Mouse (Mus musculus): ENCODE results near the gene Otud7b.

The Otud7b gene

GRCm38 (mm10) chr3:96087219-96087618 lies 17.1 kb upstream of the Otud7b start:
- DNase-seq = no peak

GRCm38 (mm10) chr3:96087801-96088200 lies 16.5 kb upstream of the Otud7b start:
- DNase-seq = no peak

- DNase-seq = no peak
Measured at GRCm38 (mm10) chr3:96089882-96090489, 14.3 kb upstream of the Otud7b start.

- DNase-seq = no peak
Measured at GRCm38 (mm10) chr3:96091146-96091545, 13.2 kb upstream of the Otud7b start.

- no peak for DNase-seq
Measured at GRCm38 (mm10) chr3:96091966-96092365, 12.4 kb upstream of the Otud7b start.

- DNase-seq = no peak
Measured at GRCm38 (mm10) chr3:96093509-96093908, 10.8 kb upstream of the Otud7b start.

GRCm38 (mm10) chr3:96094203-96094602 lies 10.1 kb upstream of the Otud7b start:
- peak; percentile 81 to 92 for DNase-seq

- no peak for DNase-seq
Measured at GRCm38 (mm10) chr3:96098168-96098567, 6.2 kb upstream of the Otud7b start.

GRCm38 (mm10) chr3:96098616-96099267 lies 5.6 kb upstream of the Otud7b start:
- peak; percentile 17 to 27 for DNase-seq

- DNase-seq = peak; percentile 26 to 35
Measured at GRCm38 (mm10) chr3:96102100-96102872, 2.0 kb upstream of the Otud7b start.

- no peak for DNase-seq
Measured at GRCm38 (mm10) chr3:96103901-96104260, 446 bp upstream of the Otud7b start.

- DNase-seq = no peak
Measured at GRCm38 (mm10) chr3:96105232-96105747, 963 bp downstream of the Otud7b start.

GRCm38 (mm10) chr3:96106151-96106550 lies 1.8 kb downstream of the Otud7b start:
- DNase-seq = no peak

GRCm38 (mm10) chr3:96108315-96108714 lies 4.0 kb downstream of the Otud7b start:
- DNase-seq = no peak

- DNase-seq = no peak
Measured at GRCm38 (mm10) chr3:96113251-96113650, 8.9 kb downstream of the Otud7b start.

GRCm38 (mm10) chr3:96118142-96118541 lies 13.8 kb downstream of the Otud7b start:
- DNase-seq = no peak

GRCm38 (mm10) chr3:96118702-96119101 lies 14.4 kb downstream of the Otud7b start:
- no peak for DNase-seq

- no peak for DNase-seq
Measured at GRCm38 (mm10) chr3:96124235-96124634, 19.9 kb downstream of the Otud7b start.

- DNase-seq = peak in 1 of 2 experiments; percentile 21
Measured at GRCm38 (mm10) chr3:96128128-96128527, 23.8 kb downstream of the Otud7b start.

- DNase-seq = no peak
Measured at GRCm38 (mm10) chr3:96132478-96132877, 28.2 kb downstream of the Otud7b start.

GRCm38 (mm10) chr3:96133327-96133905 lies 29.1 kb downstream of the Otud7b start:
- DNase-seq = peak; percentile 57 to 71

- DNase-seq = peak; percentile 83 to 85
Measured at GRCm38 (mm10) chr3:96135011-96135410, 30.7 kb downstream of the Otud7b start.

- DNase-seq = peak; percentile 54 to 65
Measured at GRCm38 (mm10) chr3:96147950-96148349, 43.6 kb downstream of the Otud7b start.
